Mouse (Mus musculus): ENCODE results near the gene Trp53tg5.

Gene Trp53tg5

GRCm38 (mm10) chr2:164496331-164496730 lies 22.8 kb upstream of the Trp53tg5 start:
- DNase-seq (ENCODE audit: low read depth, low spot score), result no peak

- no peak for DNase-seq (ENCODE audit: low read depth, low spot score)
These were observed 20.6 kb upstream of the Trp53tg5 start for GRCm38 (mm10) chr2:164494126-164494525.

- no peak for DNase-seq (ENCODE audit: low read depth, low spot score)
These were observed 14.3 kb upstream of the Trp53tg5 start for GRCm38 (mm10) chr2:164487812-164488211.

GRCm38 (mm10) chr2:164487115-164487527 lies 13.6 kb upstream of the Trp53tg5 start:
- no peak for DNase-seq (ENCODE audit: low read depth, low spot score)

- no peak for DNase-seq (ENCODE audit: low read depth, low spot score)
These were observed 13.0 kb upstream of the Trp53tg5 start for GRCm38 (mm10) chr2:164486258-164487114.

- DNase-seq (ENCODE audit: low read depth, low spot score), result no peak
These were observed 12.2 kb upstream of the Trp53tg5 start, which contains the start of gene Dbndd2 for GRCm38 (mm10) chr2:164485681-164486257. Gene Dbndd2 (plus strand): TSS chr2:164486106.

GRCm38 (mm10) chr2:164470254-164470653 lies 3.3 kb downstream of the Trp53tg5 start:
- DNase-seq (ENCODE audit: low read depth, low spot score), result no peak

GRCm38 (mm10) chr2:164466787-164467186 lies 6.7 kb downstream of the Trp53tg5 start:
- DNase-seq (ENCODE audit: low read depth, low spot score), result no peak

GRCm38 (mm10) chr2:164465161-164465560 lies 8.4 kb downstream of the Trp53tg5 start:
- DNase-seq (ENCODE audit: low read depth, low spot score), result no peak

GRCm38 (mm10) chr2:164460745-164461551 lies 12.6 kb downstream of the Trp53tg5 start, which contains the start of gene Gm20458:
Gene Gm20458 (plus strand): TSS chr2:164460967.
- peak; percentile 95 for DNase-seq (ENCODE audit: low read depth, low spot score)

GRCm38 (mm10) chr2:164458535-164458934 lies 15.0 kb downstream of the Trp53tg5 start:
- no peak for DNase-seq (ENCODE audit: low read depth, low spot score)

GRCm38 (mm10) chr2:164457942-164458341 lies 15.6 kb downstream of the Trp53tg5 start:
- DNase-seq (ENCODE audit: low read depth, low spot score), result no peak

GRCm38 (mm10) chr2:164456864-164457300 lies 16.6 kb downstream of the Trp53tg5 start, which contains the start of gene Sys1:
Gene Sys1 (plus strand): TSS chr2:164456964.
- DNase-seq (ENCODE audit: low read depth, low spot score), result no peak

GRCm38 (mm10) chr2:164456413-164456812 lies 17.1 kb downstream of the Trp53tg5 start:
- DNase-seq (ENCODE audit: low read depth, low spot score), result no peak

GRCm38 (mm10) chr2:164455421-164456190 lies 17.9 kb downstream of the Trp53tg5 start:
- DNase-seq (ENCODE audit: low read depth, low spot score), result no peak

- no peak for DNase-seq (ENCODE audit: low read depth, low spot score)
These were observed 18.7 kb downstream of the Trp53tg5 start for GRCm38 (mm10) chr2:164454846-164455245.

GRCm38 (mm10) chr2:164453887-164454500 lies 19.5 kb downstream of the Trp53tg5 start:
- DNase-seq (ENCODE audit: low read depth, low spot score), result no peak

- DNase-seq (ENCODE audit: low read depth, low spot score), result no peak
These were observed 20.3 kb downstream of the Trp53tg5 start for GRCm38 (mm10) chr2:164453047-164453757.

- no peak for DNase-seq (ENCODE audit: low read depth, low spot score)
These were observed 21.4 kb downstream of the Trp53tg5 start for GRCm38 (mm10) chr2:164452000-164452676.

All from embryo, embryonic 11.5 days (tissue).